Comparison of ENCODE assay signal across 8 mouse cellular contexts in genomic region chr13:84223018-84223417, GRCm38 (mm10). TPM values are rescaled to one million over a fixed set of nuclear protein-coding genes. Genes with fewer than 3 reads are reported as not detected.
A peak's percentile ranks its signal among the peaks of the same experiment; 100 is the strongest.
DNase-seq lines count a peak whose midpoint lies in the region; ATAC-seq and TF ChIP-seq lines count a peak whose summit lies in the region.

No protein-coding gene starts in this region.

- no peaks in the 10 kb centered on the region for H3K9me3 ChIP-seq in heart, embryonic 15.5 days (replicated peaks)
- H3K9me3 ChIP-seq in MEL (replicated peaks; ENCODE audit: insufficient read depth, low read length), result no peaks in the 10 kb centered on the region
- H3K9me3 ChIP-seq in hindbrain, embryonic 11.5 days (ENCODE audit: control insufficient read depth, low read length), result no peaks in the 10 kb centered on the region
- no peaks in the 10 kb centered on the region for H3K9me3 ChIP-seq in midbrain, embryonic 11.5 days (ENCODE audit: control insufficient read depth, low read length)

- TF ChIP-seq EP300 in MEL (IDR thresholded peaks at IDR 0.05; ENCODE audit: low read depth in 1 of 2, low read length in 2 of 2), result no peak

- peaks cover 12% of the 10 kb centered on the region for H3K4me1 ChIP-seq in heart, embryonic 15.5 days (replicated peaks)
- H3K4me1 ChIP-seq in MEL (ENCODE audit: control insufficient read depth in 1 of 2, insufficient read depth in 2 of 2, low read length in 2 of 2), result peaks cover 3 to 6% of the 10 kb centered on the region in 2 experiments; a peak in 3 of 4 replicates
- no peaks in the 10 kb centered on the region for H3K4me1 ChIP-seq in hindbrain, embryonic 11.5 days (replicated peaks; ENCODE audit: control insufficient read depth, insufficient read depth, low read length)
- H3K4me1 ChIP-seq in midbrain, embryonic 11.5 days (ENCODE audit: control insufficient read depth, insufficient read depth, low read length), result peaks cover 11% of the 10 kb centered on the region; the same call in 1 of the 2 replicates

- H3K79me2 ChIP-seq in MEL (ENCODE audit: control insufficient read depth, insufficient read depth, low read length, poor library complexity), result peaks cover 36% of the 10 kb centered on the region

- peak overlapping the region; percentile 87 for H3K4me2 ChIP-seq in heart, embryonic 15.5 days
- peak overlapping the region; percentile 85 for H3K4me2 ChIP-seq in hindbrain, embryonic 11.5 days (replicated peaks; ENCODE audit: low read depth, low read length)
- peak overlapping the region; percentile 71 for H3K4me2 ChIP-seq in midbrain, embryonic 11.5 days

- peak overlapping the region; percentile 70 for H3K4me3 ChIP-seq in heart, embryonic 15.5 days
- H3K4me3 ChIP-seq in MEL (ENCODE audit: control insufficient read depth in 1 of 2, insufficient read depth in 1 of 2, low read depth in 2 of 2, low read length in 2 of 2), result peak overlapping the region; percentile 97 to 98
- peak overlapping the region; percentile 72 for H3K4me3 ChIP-seq in hindbrain, embryonic 11.5 days (ENCODE audit: low read depth, low read length)
- H3K4me3 ChIP-seq in midbrain, embryonic 11.5 days (ENCODE audit: low read depth, low read length), result peak overlapping the region; percentile 70

- TF ChIP-seq POLR2A in MEL (IDR thresholded peaks at IDR 0.05; ENCODE audit: control insufficient read depth in 1 of 2, insufficient read depth in 1 of 2, low read depth in 1 of 2, low read length in 2 of 2, poor library complexity in 1 of 2), result no peak

- no peak for ATAC-seq in heart, embryonic 15.5 days (replicated peaks; ENCODE audit: insufficient number of reproducible peaks, insufficient read depth, low FRiP score, low read depth)
- no peak for ATAC-seq in hindbrain, embryonic 11.5 days (ENCODE audit: low FRiP score)
- ATAC-seq in midbrain, embryonic 11.5 days (ENCODE audit: low FRiP score), result no peak
- ATAC-seq in granulocyte monocyte progenitor cell, adult 5-6 weeks (replicated peaks; ENCODE audit: poor library complexity, severe bottlenecking), result no peak

- whole genome bisulfite sequencing in heart, embryonic 15.5 days, result 36% methylated on average over 5 of the region's 5 CpGs
- WGBS in hindbrain, embryonic 11.5 days, result 57% methylated on average over 5 of the region's 5 CpGs
- WGBS in midbrain, embryonic 11.5 days, result 58% methylated on average over 5 of the region's 5 CpGs

- TF ChIP-seq RAD21 in MEL (IDR thresholded peaks at IDR 0.05; ENCODE audit: low read depth, low read length), result no peak

- DNase-seq in heart, postnatal 25 days (ENCODE audit: low spot score), result no peak
- peak; percentile 38 for DNase-seq in MEL (ENCODE audit: low read depth, low spot score)
- no peak for DNase-seq in hindbrain, embryonic 11.5 days (ENCODE audit: low spot score)
- no peak for DNase-seq in midbrain, embryonic 11.5 days (ENCODE audit: low spot score, missing footprints)
- no peak for DNase-seq in left cerebral cortex, adult 9 months (ENCODE audit: low spot score in 2 of 2)
- no peak for DNase-seq in ovary, adult 18-20 months (ENCODE audit: low spot score)

- TF ChIP-seq CTCF in MEL (IDR thresholded peaks at IDR 0.05 in 2 of 3, conservative IDR thresholded peaks at IDR 0.05 in 1 of 3; ENCODE audit: control insufficient read depth in 1 of 3, insufficient read depth in 1 of 3, low read depth in 2 of 3, low read length in 3 of 3, poor library complexity in 1 of 3, severe bottlenecking in 1 of 3), result no peak

- intact Hi-C loops in heart, postnatal 25 days (cut with DNase I), result loop anchor here (10.0 kb wide), 1 partner anchor 488 kb away; no protein-coding TSS in a partner anchor

- no peaks in the 10 kb centered on the region for H3K36me3 ChIP-seq in heart, embryonic 15.5 days
- peaks cover 0 to 34% of the 10 kb centered on the region in 2 experiments; a peak in 2 of 4 replicates for H3K36me3 ChIP-seq in MEL (ENCODE audit: control insufficient read depth in 1 of 2, insufficient read depth in 2 of 2, low read length in 2 of 2)
- no peaks in the 10 kb centered on the region for H3K36me3 ChIP-seq in hindbrain, embryonic 11.5 days (ENCODE audit: control insufficient read depth, insufficient read depth, low read length)
- no peaks in the 10 kb centered on the region for H3K36me3 ChIP-seq in midbrain, embryonic 11.5 days (ENCODE audit: control insufficient read depth, insufficient read depth, low read length)

- H3K27ac ChIP-seq in heart, embryonic 15.5 days, result 0 out of 2 replicates have a peak overlapping the region, but pooled peaks have one; percentile 77
- no peak overlapping the region for H3K27ac ChIP-seq in MEL (ENCODE audit: control insufficient read depth, low read depth, low read length)
- no peak overlapping the region for H3K27ac ChIP-seq in hindbrain, embryonic 11.5 days (ENCODE audit: low read depth, low read length)
- no peak overlapping the region for H3K27ac ChIP-seq in midbrain, embryonic 11.5 days (ENCODE audit: low read depth, low read length)

- H3K27me3 ChIP-seq in heart, embryonic 15.5 days, result no peaks in the 10 kb centered on the region
- H3K27me3 ChIP-seq in MEL (ENCODE audit: control insufficient read depth in 1 of 2, insufficient read depth in 2 of 2, low read length in 2 of 2), result no peaks in the 10 kb centered on the region
- H3K27me3 ChIP-seq in hindbrain, embryonic 11.5 days (ENCODE audit: control insufficient read depth, insufficient read depth, low read length), result no peaks in the 10 kb centered on the region
- no peaks in the 10 kb centered on the region for H3K27me3 ChIP-seq in midbrain, embryonic 11.5 days (ENCODE audit: control insufficient read depth, insufficient read depth, low read length)

- H3K9ac ChIP-seq in heart, embryonic 15.5 days, result peak overlapping the region; percentile 74
- peak overlapping the region; percentile 90 for H3K9ac ChIP-seq in MEL (ENCODE audit: control insufficient read depth, low read depth, low read length, poor library complexity, severe bottlenecking)
- H3K9ac ChIP-seq in hindbrain, embryonic 11.5 days (ENCODE audit: low read depth, low read length), result peak overlapping the region; percentile 82; the same call in 1 of the 2 replicates
- H3K9ac ChIP-seq in midbrain, embryonic 11.5 days (ENCODE audit: low read length), result peak overlapping the region; percentile 78

TF ChIP-seq in MEL, 35 proteins besides CTCF, POLR2A, EP300 and RAD21:
- TF ChIP-seq SIN3A (IDR thresholded peaks at IDR 0.05; ENCODE audit: low read length), result no peak
- TF ChIP-seq MAX (IDR thresholded peaks at IDR 0.05; ENCODE audit: low read length), result no peak
- TF ChIP-seq ZNF384 (IDR thresholded peaks at IDR 0.05; ENCODE audit: low read depth, low read length), result no peak
- TF ChIP-seq JUND (IDR thresholded peaks at IDR 0.05; ENCODE audit: low read depth, low read length), result no peak

RNA-seq across cellular contexts. Expression of gene Tmem161b, which starts 0.9 kb away (rescaled TPM):
- polyA plus RNA-seq in heart, embryonic 15.5 days (2015; fragmentation: Nextera tagmentation; extraction: Ambion mirVana), result 10.5 and 10.6 TPM in 2 replicates
- 10 to 100 TPM; 13.3 to 15.2 TPM for total RNA-seq in heart, postnatal 25 days (2021)
- 14.5 and 16.7 TPM in 2 replicates for total RNA-seq in MEL (2012; rRNA removed)
- 10 to 100 TPM in 1 of 2 experiments, not detected in 1; 10.9 TPM for polyA plus RNA-seq in MEL (2012; ENCODE audit: insufficient read depth in 1 of 2, insufficient read length in 2 of 2, low read depth in 1 of 2, low replicate concordance in 2 of 2, missing spikeins in 1 of 2)
- polyA plus RNA-seq in hindbrain, embryonic 11.5 days (2014; fragmentation: Nextera tagmentation; extraction: Ambion mirVana), result 23.5 and 28.2 TPM in 2 replicates
- polyA plus RNA-seq in midbrain, embryonic 11.5 days (2014; fragmentation: Nextera tagmentation; extraction: Ambion mirVana), result 19.4 and 22.6 TPM in 2 replicates
- total RNA-seq in granulocyte monocyte progenitor cell, adult 5-6 weeks (2014; fragmentation: Nextera tagmentation), result 15.3 and 30.4 TPM in 2 replicates
- 11.9 and 22.6 TPM in 2 replicates for total RNA-seq in granulocyte monocyte progenitor cell, adult 5-6 weeks (2017)
